Mouse (Mus musculus) ES-Bruce4 (cell line): ENCODE data around the gene Hoxc13. TPM values are rescaled to one million over a fixed set of nuclear protein-coding genes. Genes with fewer than 3 reads are reported as not detected.

Experiments
- H3K27ac ChIP-seq: 2 replicates; pipeline ENCODE4 v1.5.1; 2012; ENCODE audit warnings: low read length, inconsistent platforms; ENCODE audit not compliant: insufficient read depth
- H3K27me3 ChIP-seq: 2 replicates; pipeline ENCODE4 v1.6.1; 2012; ENCODE audit warnings: mild to moderate bottlenecking, low read length, inconsistent platforms; ENCODE audit not compliant: control insufficient read depth, poor library complexity, insufficient read depth, severe bottlenecking
- H3K36me3 ChIP-seq: 2 replicates; pipeline ENCODE4 v1.6.1; 2012; ENCODE audit warnings: inconsistent platforms, mild to moderate bottlenecking, low read length, moderate library complexity; ENCODE audit not compliant: control insufficient read depth, poor library complexity, insufficient read depth, severe bottlenecking
- H3K4me1 ChIP-seq: one replicate; pipeline ENCODE4 v1.8.1; 2011; ENCODE audit warnings: low read length; ENCODE audit not compliant: control insufficient read depth, insufficient read depth
- H3K4me3 ChIP-seq: 2 replicates; pipeline ENCODE4 v1.5.1; 2011; ENCODE audit warnings: low read depth, mild to moderate bottlenecking, low read length
- H3K9ac ChIP-seq: 2 replicates; pipeline ENCODE4 v1.6.1; 2012; ENCODE audit warnings: low read depth, mild to moderate bottlenecking, inconsistent platforms; ENCODE audit not compliant: poor library complexity, severe bottlenecking
- H3K9me3 ChIP-seq: replicated peaks from 2 replicates; pipeline ENCODE4 v1.6.1; 2012; ENCODE audit warnings: mild to moderate bottlenecking, low read length, inconsistent platforms; ENCODE audit not compliant: control insufficient read depth, poor library complexity, insufficient read depth, severe bottlenecking
- CTCF ChIP-seq: IDR thresholded peaks from one replicate; pipeline ENCODE4 v1.8.1; 2011; ENCODE audit warnings: low read depth, low read length
- EP300 ChIP-seq: IDR thresholded peaks from 2 replicates; pipeline ENCODE4 v1.6.1; 2011; ENCODE audit warnings: low read depth, low read length; ENCODE audit not compliant: insufficient read depth
- POLR2A ChIP-seq: IDR thresholded peaks from one replicate; pipeline ENCODE4 v1.8.1; 2011; ENCODE audit warnings: low read length; ENCODE audit not compliant: insufficient read depth
- polyA plus RNA-seq: library from polyadenylated mRNA; stranded (reverse); fragments of >200 nt; gene quantifications from 2 replicates; pipeline ENCODE4 v1.2.4, GENCODE M21; 2011; ENCODE audit warnings: low read depth; ENCODE audit not compliant: missing spikeins, insufficient read depth, insufficient read length

The Hoxc13 gene
- 3.7 and 3.8 TPM in 2 replicates for polyA plus RNA-seq

DNA sequence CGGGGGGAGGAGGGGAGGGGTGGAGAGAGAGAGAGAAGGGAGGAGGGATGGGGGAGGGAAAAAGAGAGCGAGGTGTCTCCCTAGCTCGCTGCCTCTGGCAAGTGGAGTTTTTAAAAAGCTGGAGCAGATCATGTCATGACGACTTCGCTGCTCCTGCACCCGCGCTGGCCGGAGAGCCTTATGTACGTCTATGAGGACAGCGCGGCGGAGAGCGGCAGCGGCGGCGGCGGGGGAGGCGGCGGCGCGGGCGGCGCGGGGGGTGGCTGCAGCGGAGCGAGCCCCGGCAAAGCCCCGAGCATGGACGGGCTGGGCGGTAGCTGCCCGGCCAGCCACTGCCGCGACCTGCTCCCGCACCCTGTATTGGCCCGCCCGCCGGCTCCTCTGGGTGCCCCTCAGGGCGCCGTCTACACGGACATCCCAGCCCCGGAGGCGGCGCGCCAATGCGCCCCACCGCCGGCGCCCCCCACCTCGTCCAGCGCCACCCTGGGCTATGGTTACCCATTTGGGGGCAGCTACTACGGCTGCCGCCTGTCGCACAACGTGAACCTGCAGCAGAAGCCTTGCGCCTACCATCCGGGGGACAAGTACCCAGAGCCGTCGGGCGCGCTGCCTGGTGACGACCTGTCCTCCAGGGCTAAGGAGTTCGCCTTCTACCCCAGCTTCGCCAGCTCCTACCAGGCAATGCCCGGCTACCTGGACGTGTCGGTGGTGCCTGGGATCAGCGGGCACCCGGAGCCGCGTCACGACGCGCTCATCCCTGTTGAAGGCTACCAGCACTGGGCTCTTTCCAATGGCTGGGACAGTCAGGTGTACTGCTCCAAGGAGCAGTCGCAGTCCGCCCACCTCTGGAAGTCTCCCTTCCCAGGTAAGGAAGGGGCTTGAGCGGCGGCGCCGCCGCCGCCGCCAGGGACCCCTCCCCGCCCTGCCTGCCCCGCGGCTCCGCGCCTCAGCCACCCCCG lies at the start of gene Hoxc13:
Gene Hoxc13 (plus strand): TSS at position 51 of the 959 bp plus-strand sequence.
- Histone ChIP-seq H3K27me3 (peaks cover 40% of the 10 kb centered on the region), H3K4me3 (peak within 1 kb of the TSS; percentile 77), H3K36me3 (no peaks in the 10 kb centered on the region), H3K9me3 (no peaks in the 10 kb centered on the region), H3K4me1 (no peaks in the 10 kb centered on the region), H3K9ac (peak within 1 kb of the TSS; percentile 93), H3K27ac (no peak within 1 kb of the TSS)
- TF ChIP-seq EP300 (no peak), POLR2A (no peak), CTCF (no peak)

DNA sequence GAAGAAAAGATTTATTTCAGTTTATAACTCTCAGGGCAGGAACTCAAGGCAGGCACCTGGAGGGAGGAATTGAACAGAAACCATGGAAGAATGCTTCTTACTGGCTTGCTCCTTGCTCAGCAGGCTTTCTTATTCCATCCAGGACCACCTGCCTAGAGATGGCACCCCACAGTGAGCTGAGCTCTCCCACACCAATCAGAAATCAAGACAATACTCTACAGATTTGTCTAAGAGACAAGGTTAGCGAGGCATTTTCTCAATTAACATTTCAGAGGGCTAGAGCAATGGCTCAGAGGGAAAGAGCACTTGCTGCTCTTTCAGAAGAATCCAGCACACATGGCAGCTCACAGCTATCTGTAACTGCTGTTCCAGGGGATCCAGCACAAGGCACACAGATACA lies 35.1 kb upstream of the Hoxc13 start:
- Histone ChIP-seq H3K36me3 (no peaks in the 10 kb centered on the region), H3K9me3 (no peaks in the 10 kb centered on the region), H3K27ac (no peak overlapping the region), H3K27me3 (no peaks in the 10 kb centered on the region), H3K4me1 (no peaks in the 10 kb centered on the region), H3K4me3 (no peak overlapping the region), H3K9ac (no peak overlapping the region)
- TF ChIP-seq EP300 (no peak), POLR2A (no peak), CTCF (no peak)

GRCm38 (mm10) chr15:102895115-102895514 lies 25.8 kb upstream of the Hoxc13 start:
- TF ChIP-seq CTCF (no peak), POLR2A (no peak), EP300 (no peak)
- Histone ChIP-seq H3K9me3 (no peaks in the 10 kb centered on the region), H3K27me3 (no peaks in the 10 kb centered on the region; the same call in 1 of the 2 replicates), H3K4me1 (no peaks in the 10 kb centered on the region), H3K36me3 (no peaks in the 10 kb centered on the region), H3K4me3 (no peak overlapping the region), H3K9ac (no peak overlapping the region), H3K27ac (no peak overlapping the region)

DNA sequence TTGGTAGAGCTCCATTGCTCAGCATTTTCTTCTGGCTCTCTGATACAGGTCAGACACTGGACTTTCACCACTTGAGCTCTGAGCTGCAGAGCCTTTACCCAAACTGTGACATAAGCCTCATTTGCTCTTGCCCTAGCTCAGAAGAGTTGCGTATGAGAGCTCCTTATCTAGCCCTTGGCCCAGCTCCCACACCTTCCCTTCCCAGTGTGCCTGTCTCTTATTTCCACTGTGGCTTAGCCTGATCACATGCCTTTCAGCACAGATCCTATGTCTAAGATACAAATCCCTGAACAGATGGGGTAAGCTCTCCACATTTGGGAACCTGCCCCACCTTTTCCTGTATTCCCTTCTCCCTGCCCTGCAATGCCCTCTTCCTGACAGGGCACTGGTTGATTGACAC lies 16.0 kb upstream of the Hoxc13 start:
- H3K27ac ChIP-seq, result no peak overlapping the region
- no peak overlapping the region for H3K4me3 ChIP-seq
- peaks cover 16% of the 10 kb centered on the region for H3K27me3 ChIP-seq
- no peak for TF ChIP-seq POLR2A
- TF ChIP-seq CTCF, result no peak
- no peak for TF ChIP-seq EP300
- H3K9me3 ChIP-seq, result no peaks in the 10 kb centered on the region
- H3K4me1 ChIP-seq, result no peaks in the 10 kb centered on the region
- H3K9ac ChIP-seq, result no peak overlapping the region
- H3K36me3 ChIP-seq, result no peaks in the 10 kb centered on the region

DNA sequence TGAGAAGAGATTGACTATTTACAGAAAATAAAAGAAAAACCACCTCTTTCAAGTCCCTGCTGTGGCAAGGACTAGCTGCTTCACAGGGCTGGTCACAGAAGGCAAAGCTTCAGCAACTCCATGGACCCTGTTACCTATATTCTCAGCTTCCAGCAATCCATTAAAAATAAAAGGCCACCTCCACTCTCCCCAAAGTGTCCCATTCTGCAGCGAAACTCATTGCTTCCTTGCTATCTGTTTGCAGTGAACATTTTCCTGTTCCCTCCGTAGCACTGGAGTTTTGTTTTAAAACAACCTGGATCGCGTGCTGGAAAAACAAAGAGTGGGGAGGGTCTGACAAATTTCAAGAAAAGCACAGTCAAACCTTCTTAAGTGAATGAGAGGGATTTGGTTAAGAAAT lies 11.4 kb upstream of the Hoxc13 start:
- no peak overlapping the region for H3K4me3 ChIP-seq
- peaks cover 26% of the 10 kb centered on the region for H3K27me3 ChIP-seq
- H3K9ac ChIP-seq, result no peak overlapping the region
- H3K4me1 ChIP-seq, result no peaks in the 10 kb centered on the region
- H3K9me3 ChIP-seq, result no peaks in the 10 kb centered on the region
- H3K27ac ChIP-seq, result no peak overlapping the region
- TF ChIP-seq EP300, result no peak
- TF ChIP-seq CTCF, result no peak
- TF ChIP-seq POLR2A, result no peak
- H3K36me3 ChIP-seq, result no peaks in the 10 kb centered on the region

DNA sequence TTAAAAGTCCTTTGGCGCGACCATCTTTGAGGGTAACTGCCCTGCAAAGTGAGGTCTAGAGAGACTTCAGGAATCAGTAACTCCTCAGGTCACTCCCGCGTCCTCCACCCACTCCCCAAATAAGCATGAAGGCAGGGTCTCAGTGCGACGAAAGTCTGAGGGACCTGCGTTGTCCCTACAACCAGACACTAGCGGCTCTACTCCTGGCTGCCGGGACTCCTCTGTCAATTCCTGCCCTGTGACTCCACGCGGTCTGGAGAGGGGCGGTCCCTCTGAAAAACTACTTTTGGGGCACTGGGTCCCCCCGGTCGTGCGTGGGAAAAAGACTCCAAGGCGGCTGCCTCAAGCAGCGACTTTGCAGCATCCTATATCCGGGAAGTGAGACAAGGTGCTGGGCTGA lies 10.9 kb upstream of the Hoxc13 start:
- Histone ChIP-seq H3K4me3 (peak overlapping the region; percentile 51), H3K4me1 (no peaks in the 10 kb centered on the region), H3K9me3 (no peaks in the 10 kb centered on the region), H3K9ac (no peak overlapping the region), H3K27me3 (peaks cover 26% of the 10 kb centered on the region), H3K36me3 (no peaks in the 10 kb centered on the region), H3K27ac (no peak overlapping the region)
- TF ChIP-seq POLR2A (no peak), CTCF (no peak), EP300 (no peak)
